Mouse (Mus musculus) brain, embryonic 18.5 days (tissue): Measurements from ENCODE around the gene Stard9.
"Not testable (repeated sequence)": the region's sequence is repeated elsewhere in the genome, so short reads cannot be mapped to it uniquely, and the experiment has no call there.

Experiments used
- DNase-seq: peaks from one replicate; pipeline ENCODE4 v3.0.0-alpha.2; 2012; ENCODE audit warnings: low read depth, low spot score

The Stard9 gene

GRCm38 (mm10) chr2:120652925-120653284 lies 24.0 kb downstream of the Stard9 start:
- DNase-seq = no peak

GRCm38 (mm10) chr2:120654693-120655092 lies 25.8 kb downstream of the Stard9 start:
- no peak for DNase-seq

- no peak for DNase-seq
Observed at GRCm38 (mm10) chr2:120655905-120656304, 27.0 kb downstream of the Stard9 start.

- no peak for DNase-seq
Observed at GRCm38 (mm10) chr2:120656711-120657110, 27.8 kb downstream of the Stard9 start.

- no peak for DNase-seq
Observed at GRCm38 (mm10) chr2:120658486-120658885, 29.6 kb downstream of the Stard9 start.

- no peak for DNase-seq
Observed at GRCm38 (mm10) chr2:120659318-120659717, 30.4 kb downstream of the Stard9 start.

- no peak for DNase-seq
Observed at GRCm38 (mm10) chr2:120660486-120661078, 31.7 kb downstream of the Stard9 start.

- no peak for DNase-seq
Observed at GRCm38 (mm10) chr2:120662766-120663165, 33.8 kb downstream of the Stard9 start.

GRCm38 (mm10) chr2:120663491-120664154 lies 34.7 kb downstream of the Stard9 start:
- no peak for DNase-seq

- DNase-seq = no peak
Observed at GRCm38 (mm10) chr2:120667446-120667845, 38.5 kb downstream of the Stard9 start.

- no peak for DNase-seq
Observed at GRCm38 (mm10) chr2:120670253-120670652, 41.3 kb downstream of the Stard9 start.

- DNase-seq = not testable (repeated sequence)
Observed at GRCm38 (mm10) chr2:120681151-120681550, 52.2 kb downstream of the Stard9 start.

GRCm38 (mm10) chr2:120697767-120698166 lies 68.8 kb downstream of the Stard9 start:
- DNase-seq = no peak

GRCm38 (mm10) chr2:120700379-120700885 lies 71.5 kb downstream of the Stard9 start:
- no peak for DNase-seq

- DNase-seq = no peak
Observed at GRCm38 (mm10) chr2:120702675-120703074, 73.8 kb downstream of the Stard9 start.

- no peak for DNase-seq
Observed at GRCm38 (mm10) chr2:120707041-120707440, 78.1 kb downstream of the Stard9 start.

GRCm38 (mm10) chr2:120710154-120710553 lies 81.2 kb downstream of the Stard9 start:
- no peak for DNase-seq

- DNase-seq = no peak
Observed at GRCm38 (mm10) chr2:120710948-120711347, 82.0 kb downstream of the Stard9 start.

- DNase-seq = no peak
Observed at GRCm38 (mm10) chr2:120713441-120713840, 84.5 kb downstream of the Stard9 start.

- no peak for DNase-seq
Observed at GRCm38 (mm10) chr2:120718496-120718895, 89.6 kb downstream of the Stard9 start.

- no peak for DNase-seq
Observed at GRCm38 (mm10) chr2:120720821-120721220, 91.9 kb downstream of the Stard9 start.

- no peak for DNase-seq
Observed at GRCm38 (mm10) chr2:120721911-120722310, 93.0 kb downstream of the Stard9 start.

GRCm38 (mm10) chr2:120722491-120722890 lies 93.6 kb downstream of the Stard9 start:
- DNase-seq = no peak
